ENCODE assay signal across 15 mouse cellular contexts in the genomic region with DNA sequence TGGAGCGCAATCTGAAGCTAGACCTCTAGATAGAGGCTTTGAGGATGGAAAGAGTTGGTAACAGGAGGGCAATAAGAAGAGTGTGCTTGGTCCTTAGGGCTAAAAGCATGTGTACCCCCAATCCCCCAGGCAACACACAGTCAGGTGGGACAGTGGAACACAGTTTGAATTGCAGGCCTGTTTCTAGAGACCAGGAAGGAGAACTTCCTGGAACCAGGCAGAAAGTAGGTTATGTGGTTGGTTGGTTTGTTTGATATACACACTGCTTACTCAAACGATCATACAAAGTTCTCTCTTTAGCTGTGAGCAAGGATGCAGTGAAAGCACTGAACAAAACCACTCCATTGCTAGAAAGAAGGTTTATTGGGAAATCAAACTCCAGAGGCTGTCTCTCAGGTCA.
A peak's percentile ranks its signal among the peaks of the same experiment; 100 is the strongest.
DNase-seq lines count a peak whose midpoint lies in the region.
"Had no signal": no experiment of that assay in that cellular context is flagged by ENCODE, and none has a peak within 500 bp of the region (broad histone marks: within the 10 kb centered on the region; RNA-seq: fewer than 3 reads in every experiment).

No protein-coding gene starts in this region.

- peak; percentile 35 for DNase-seq in naive thymus-derived CD4-positive, alpha-beta T cell, adult 2 months (ENCODE audit: low read depth)
- DNase-seq in thymus, postnatal 10 days (ENCODE audit: low spot score in 2 of 2): peak; percentile 38 to 48
- peak; percentile 31 for DNase-seq in thymus, postnatal 4 days
- DNase-seq in kidney, postnatal 36 days: no peak
- no peak for DNase-seq in right cerebral cortex, adult 18-20 months
- no peak for DNase-seq in left cerebral cortex, adult 11 months (ENCODE audit: low spot score)
- DNase-seq: adrenal gland, adult 8-10 months; adrenal gland, postnatal 25 days; cerebellum, adult 11-12 months; cerebellum, adult 8-10 months; cerebellum, postnatal 10 days; cerebellum, postnatal 36 days; gastrocnemius, adult 2 months; gastrocnemius, postnatal 14 days; heart, adult 11 months had no signal

Comparison
In these comparisons a context has a peak if more than half of its experiments do, and no peak if none do; other contexts are left out.
1. DNase-seq: peak in naive thymus-derived CD4-positive, alpha-beta T cell, adult 2 months (single experiment), thymus, postnatal 10 days (2 of 2) and thymus, postnatal 4 days (single experiment); none in kidney, postnatal 36 days (0 of 2), right cerebral cortex, adult 18-20 months (single experiment) and left cerebral cortex, adult 11 months (single experiment).